Mouse (Mus musculus) E14TG2a.4 (cell line): Measurements from ENCODE around the gene 2810006K23Rik.

Source experiments
- CTCF ChIP-seq: conservative IDR thresholded peaks from 2 replicates; pipeline ENCODE4 v1.5.1; 2014; ENCODE audit warnings: low read length
- POU5F1 ChIP-seq: IDR thresholded peaks from 2 replicates; pipeline ENCODE4 v1.6.1; 2014; ENCODE audit warnings: low read length, borderline replicate concordance

DNA sequence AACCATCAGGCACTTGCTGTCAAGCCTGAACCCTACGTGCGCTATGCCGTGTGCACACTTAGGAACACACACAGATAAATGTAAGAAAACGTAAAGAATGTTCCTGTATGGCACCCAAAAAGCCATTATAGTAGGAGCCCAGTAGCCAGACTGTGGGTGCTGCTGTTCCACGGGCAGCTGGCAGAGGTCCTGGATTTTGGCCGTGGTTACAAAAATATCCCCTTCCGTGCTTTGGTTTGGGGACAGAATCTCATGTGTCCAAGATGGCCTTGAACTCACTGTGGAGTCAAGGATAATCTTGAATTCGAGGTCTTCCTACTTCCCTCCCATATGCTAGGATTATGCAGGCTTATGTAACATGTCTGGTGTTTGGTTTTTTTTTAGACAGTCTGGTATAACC, 15.0 kb downstream of the 2810006K23Rik start:
- no peak for TF ChIP-seq CTCF
- no peak for TF ChIP-seq POU5F1
